In genomic region chr14:23957270-23957669, GRCm38 (mm10) we compare ENCODE assay signal across 17 mouse cellular contexts. TPM values are rescaled to one million over a fixed set of nuclear protein-coding genes. Genes with fewer than 3 reads are reported as not detected.
"Had no signal": no experiment of that assay in that cellular context is flagged by ENCODE, and none has a peak within 500 bp of the region (broad histone marks: within the 10 kb centered on the region; RNA-seq: fewer than 3 reads in every experiment).

No protein-coding gene starts in this region.

- H3K27ac ChIP-seq: lung, embryonic 15.5 days; macrophage; midbrain, embryonic 13.5 days; midbrain, embryonic 15.5 days; neural tube, embryonic 12.5 days; stomach, embryonic 15.5 days; stomach, postnatal 0 days had no signal

- DNase-seq: lung, adult 2 months; lung, postnatal 14 days; lung, postnatal 36 days; right cerebral cortex, postnatal 14 days; thymus, adult 2 months; thymus, postnatal 25 days; thymus, postnatal 4 days had no signal

- ATAC-seq: lung, postnatal 0 days; midbrain, embryonic 13.5 days; midbrain, embryonic 15.5 days had no signal

- H3K4me1 ChIP-seq: lung, embryonic 15.5 days; megakaryocyte, embryonic 14.5 days; midbrain, embryonic 13.5 days; midbrain, embryonic 15.5 days; neural tube, embryonic 12.5 days; stomach, embryonic 15.5 days had no signal

- H3K9me3 ChIP-seq: lung, embryonic 15.5 days; midbrain, embryonic 13.5 days; midbrain, embryonic 15.5 days; neural tube, embryonic 12.5 days; stomach, embryonic 15.5 days had no signal

- H3K4me2 ChIP-seq: lung, embryonic 15.5 days; midbrain, embryonic 11.5 days; midbrain, embryonic 13.5 days; midbrain, embryonic 15.5 days; neural tube, embryonic 12.5 days; stomach, embryonic 15.5 days had no signal

- H3K27me3 ChIP-seq: lung, embryonic 15.5 days; megakaryocyte, embryonic 14.5 days; midbrain, embryonic 13.5 days; midbrain, embryonic 15.5 days; neural tube, embryonic 12.5 days; stomach, embryonic 15.5 days had no signal

- H3K4me3 ChIP-seq: lung, embryonic 15.5 days; megakaryocyte, embryonic 14.5 days; midbrain, embryonic 13.5 days; midbrain, embryonic 15.5 days; neural tube, embryonic 12.5 days; stomach, embryonic 15.5 days had no signal

- H3K36me3 ChIP-seq: lung, embryonic 15.5 days; midbrain, embryonic 13.5 days; midbrain, embryonic 15.5 days; neural tube, embryonic 12.5 days; stomach, embryonic 15.5 days had no signal

- H3K9ac ChIP-seq: lung, embryonic 15.5 days; midbrain, embryonic 13.5 days; midbrain, embryonic 15.5 days; neural tube, embryonic 12.5 days; stomach, embryonic 15.5 days had no signal

RNA-seq across cellular contexts. Expression of gene Kcnma1, which starts 57.0 kb away (rescaled TPM):
- polyA plus RNA-seq: macrophage had no signal
